Mouse (Mus musculus) CH12.LX (cell line): ENCODE results near the gene Bri3bp.

ENCODE experiments used
- BHLHE40 ChIP-seq: IDR thresholded peaks from 2 replicates; pipeline ENCODE4 v1.6.1; 2011; ENCODE audit warnings: mild to moderate bottlenecking, low read depth, low read length, improper control_type of control experiment
- CTCF ChIP-seq, 2 experiments: IDR thresholded peaks in 1 of 2; conservative IDR thresholded peaks in 1 of 2; 2 replicates each; pipeline ENCODE4 v1.5.1; 2011 to 2012; ENCODE audit warnings: low read depth in 2 of 2, low read length in 2 of 2, improper control_type of control experiment in 1 of 2, inconsistent platforms in 1 of 2, mild to moderate bottlenecking in 1 of 2, moderate library complexity in 1 of 2
- EP300 ChIP-seq: IDR thresholded peaks from 2 replicates; pipeline ENCODE4 v1.6.1; 2011; ENCODE audit warnings: low read length, improper control_type of control experiment
- MAX ChIP-seq: IDR thresholded peaks from 2 replicates; pipeline ENCODE4 v1.6.1; 2011; ENCODE audit warnings: low read length, improper control_type of control experiment
- MAZ ChIP-seq: IDR thresholded peaks from 2 replicates; pipeline ENCODE4 v1.6.1; 2012; ENCODE audit warnings: low read depth, mild to moderate bottlenecking, inconsistent platforms, low read length, improper control_type of control experiment, moderate library complexity
- POLR2A ChIP-seq: IDR thresholded peaks from 2 replicates; pipeline ENCODE4 v1.6.1; 2011; ENCODE audit warnings: low read depth, mild to moderate bottlenecking, improper control_type of control experiment, low read length
- TBP ChIP-seq: conservative IDR thresholded peaks from 2 replicates; pipeline ENCODE4 v1.6.1; 2011; ENCODE audit warnings: low read depth, low read length, improper control_type of control experiment
- USF1 ChIP-seq: IDR thresholded peaks from 2 replicates; pipeline ENCODE4 v1.6.1; 2014; ENCODE audit warnings: low read depth, mild to moderate bottlenecking, inconsistent platforms, low read length, improper control_type of control experiment
- ZKSCAN1 ChIP-seq: IDR thresholded peaks from 2 replicates; pipeline ENCODE4 v1.6.1; 2012; ENCODE audit warnings: low read depth, inconsistent platforms, low read length, improper control_type of control experiment, borderline replicate concordance
- ZNF384 ChIP-seq: IDR thresholded peaks from 2 replicates; pipeline ENCODE4 v1.6.1; 2012; ENCODE audit warnings: low read depth, low read length, improper control_type of control experiment, inconsistent platforms

- TF ChIP-seq CTCF (conservative IDR thresholded peaks at IDR 0.05 in 1 of 2, IDR thresholded peaks at IDR 0.05 in 1 of 2; ENCODE audit: low read depth in 2 of 2, low read length in 2 of 2) = no peak
- TF ChIP-seq ZKSCAN1 = no peak
- no peak for TF ChIP-seq MAX
- no peak for TF ChIP-seq EP300
- no peak for TF ChIP-seq TBP
- TF ChIP-seq POLR2A = no peak
- no peak for TF ChIP-seq USF1
- no peak for TF ChIP-seq ZNF384
- TF ChIP-seq MAZ = no peak
- TF ChIP-seq BHLHE40 = no peak
Observed at GRCm38 (mm10) chr5:125476799-125477198, 35.4 kb downstream of the Bri3bp start.
